Mouse (Mus musculus) spleen, adult 18-20 months (tissue): ENCODE results near the gene Ppm1d.

Experiments
- DNase-seq, 2 experiments: peaks; one replicate each; pipeline ENCODE4 v3.0.0; 2022; ENCODE audit warnings: mixed read lengths in 2 of 2

Ppm1d gene

GRCm38 (mm10) chr11:85310713-85311574 is at the start of gene Ppm1d:
Gene Ppm1d, plus strand, starts transcription at chr11:85311244.
- peak; percentile 93 to 96 for DNase-seq

- DNase-seq, result no peak
Measured at GRCm38 (mm10) chr11:85264635-85265034, 46.4 kb upstream of the Ppm1d start.

GRCm38 (mm10) chr11:85267393-85267792 is 43.7 kb upstream of the Ppm1d start:
- DNase-seq, result no peak

- peak in 1 of 2 experiments; percentile 57 for DNase-seq
Measured at GRCm38 (mm10) chr11:85270631-85271030, 40.4 kb upstream of the Ppm1d start.

GRCm38 (mm10) chr11:85273299-85273698 is 37.7 kb upstream of the Ppm1d start:
- DNase-seq, result peak in 1 of 2 experiments; percentile 6

GRCm38 (mm10) chr11:85275151-85275550 is 35.9 kb upstream of the Ppm1d start:
- no peak for DNase-seq

GRCm38 (mm10) chr11:85277609-85278008 is 33.4 kb upstream of the Ppm1d start:
- no peak for DNase-seq

GRCm38 (mm10) chr11:85278175-85278574 is 32.9 kb upstream of the Ppm1d start:
- no peak for DNase-seq

- no peak for DNase-seq
Measured at GRCm38 (mm10) chr11:85281219-85281878, 29.7 kb upstream of the Ppm1d start.

GRCm38 (mm10) chr11:85297953-85298352 is 13.1 kb upstream of the Ppm1d start:
- DNase-seq, result no peak

GRCm38 (mm10) chr11:85299880-85300279 is 11.2 kb upstream of the Ppm1d start:
- DNase-seq, result no peak

GRCm38 (mm10) chr11:85301161-85301560 is 9.9 kb upstream of the Ppm1d start:
- no peak for DNase-seq

- no peak for DNase-seq
Measured at GRCm38 (mm10) chr11:85301836-85302235, 9.2 kb upstream of the Ppm1d start.

- DNase-seq, result no peak
Measured at GRCm38 (mm10) chr11:85306577-85307260, 4.3 kb upstream of the Ppm1d start.

- DNase-seq, result peak in 1 of 2 experiments; percentile 13
Measured at GRCm38 (mm10) chr11:85308799-85309198, 2.2 kb upstream of the Ppm1d start.

GRCm38 (mm10) chr11:85310407-85310712 is 684 bp upstream of the Ppm1d start:
- no peak for DNase-seq

- DNase-seq, result peak; percentile 7 to 46
Measured at GRCm38 (mm10) chr11:85311645-85312490, 824 bp downstream of the Ppm1d start.

GRCm38 (mm10) chr11:85312818-85313217 is 1.8 kb downstream of the Ppm1d start:
- peak in 1 of 2 experiments; percentile 10 for DNase-seq

- DNase-seq, result no peak
Measured at GRCm38 (mm10) chr11:85313361-85313760, 2.3 kb downstream of the Ppm1d start.

- DNase-seq, result no peak
Measured at GRCm38 (mm10) chr11:85323567-85324330, 12.7 kb downstream of the Ppm1d start.

- no peak for DNase-seq
Measured at GRCm38 (mm10) chr11:85328717-85329116, 17.7 kb downstream of the Ppm1d start.
